Mouse (Mus musculus): ENCODE data around the gene Ube2d2b.

Ube2d2b gene

DNA sequence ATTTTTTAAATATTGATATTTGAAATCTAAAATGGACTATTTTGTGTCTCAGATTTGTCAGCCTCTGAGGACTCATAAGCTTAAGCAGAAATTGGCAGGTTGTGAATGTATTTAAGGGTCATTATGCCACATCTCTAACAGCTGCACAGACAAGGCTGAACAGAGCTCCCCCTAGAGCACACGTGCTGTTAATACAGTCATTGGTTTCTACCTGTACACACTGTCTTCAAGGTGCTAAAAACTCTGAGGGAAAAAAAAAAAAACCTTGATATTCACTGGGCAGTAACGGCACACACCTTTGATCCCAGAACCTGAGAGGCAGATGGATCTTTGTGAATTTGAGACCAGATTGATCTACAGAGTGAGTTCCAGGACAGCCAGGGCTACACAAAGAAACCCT lies 29.1 kb downstream of the Ube2d2b start:
- DNase-seq, result no peak

DNA sequence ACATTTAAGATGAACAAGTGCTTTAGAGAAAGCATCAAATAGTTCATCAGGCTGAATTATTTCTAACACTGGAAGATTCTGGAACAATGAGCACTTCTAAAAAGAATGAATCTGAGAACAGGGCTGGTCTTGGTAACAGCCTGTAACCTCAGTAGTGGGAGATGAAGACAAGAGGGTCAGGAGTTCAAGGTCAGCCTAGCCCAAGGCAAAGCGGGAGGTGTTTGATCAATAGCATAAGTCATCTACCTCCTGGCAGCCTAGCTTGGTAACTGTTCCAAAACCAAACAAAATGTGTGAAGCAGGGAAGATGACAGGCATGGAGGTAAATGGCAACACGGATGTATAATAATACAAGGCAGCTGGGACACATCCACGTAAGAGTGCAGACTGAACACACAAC lies 34.1 kb downstream of the Ube2d2b start:
- DNase-seq, result no peak

DNA sequence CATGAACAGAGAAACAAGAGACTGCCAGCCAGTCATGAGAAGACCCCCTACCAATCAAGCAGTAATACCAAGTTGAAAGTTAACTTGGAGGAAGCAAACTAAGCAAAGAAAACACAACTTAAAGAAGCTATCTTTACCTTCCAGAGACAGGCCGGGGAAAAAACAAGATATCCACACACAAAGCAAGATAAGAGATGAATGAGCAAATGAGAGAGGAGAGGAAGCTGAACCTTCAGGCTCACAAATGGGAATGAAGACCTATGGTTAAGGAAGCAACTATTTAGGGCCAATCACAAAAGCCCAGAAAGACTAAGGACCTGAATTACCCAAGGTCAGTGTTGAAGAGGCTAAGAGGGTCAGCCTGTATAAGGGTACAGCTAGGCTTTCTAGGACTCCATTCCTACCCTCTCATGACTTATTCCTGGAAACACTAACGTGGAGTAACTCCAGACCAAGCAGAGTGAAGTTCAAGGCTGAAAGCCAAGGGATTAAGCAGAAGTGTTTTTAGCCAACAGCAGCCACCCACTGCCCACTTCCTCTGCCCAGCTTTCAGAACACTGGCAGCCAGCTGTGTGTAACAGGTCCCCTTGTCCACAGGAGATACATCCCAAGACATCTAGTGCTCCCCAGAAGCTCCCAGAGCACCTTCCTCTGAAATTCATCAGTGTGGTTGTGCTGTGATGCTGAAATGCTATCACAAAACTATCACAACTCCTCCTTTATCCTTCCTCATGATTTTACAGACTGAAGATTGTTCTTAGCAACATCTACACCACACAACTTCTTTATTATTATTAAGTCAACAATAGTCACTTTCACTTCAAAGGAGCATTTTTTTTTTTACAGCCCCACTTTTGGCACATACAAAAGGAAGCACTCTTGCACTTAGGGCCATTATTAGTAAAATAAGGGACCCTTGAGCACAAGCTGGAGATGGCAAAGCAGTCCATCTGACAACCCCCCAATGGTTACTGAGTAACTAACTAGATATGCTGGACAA lies 36.5 kb downstream of the Ube2d2b start:
- DNase-seq, result no peak

DNA sequence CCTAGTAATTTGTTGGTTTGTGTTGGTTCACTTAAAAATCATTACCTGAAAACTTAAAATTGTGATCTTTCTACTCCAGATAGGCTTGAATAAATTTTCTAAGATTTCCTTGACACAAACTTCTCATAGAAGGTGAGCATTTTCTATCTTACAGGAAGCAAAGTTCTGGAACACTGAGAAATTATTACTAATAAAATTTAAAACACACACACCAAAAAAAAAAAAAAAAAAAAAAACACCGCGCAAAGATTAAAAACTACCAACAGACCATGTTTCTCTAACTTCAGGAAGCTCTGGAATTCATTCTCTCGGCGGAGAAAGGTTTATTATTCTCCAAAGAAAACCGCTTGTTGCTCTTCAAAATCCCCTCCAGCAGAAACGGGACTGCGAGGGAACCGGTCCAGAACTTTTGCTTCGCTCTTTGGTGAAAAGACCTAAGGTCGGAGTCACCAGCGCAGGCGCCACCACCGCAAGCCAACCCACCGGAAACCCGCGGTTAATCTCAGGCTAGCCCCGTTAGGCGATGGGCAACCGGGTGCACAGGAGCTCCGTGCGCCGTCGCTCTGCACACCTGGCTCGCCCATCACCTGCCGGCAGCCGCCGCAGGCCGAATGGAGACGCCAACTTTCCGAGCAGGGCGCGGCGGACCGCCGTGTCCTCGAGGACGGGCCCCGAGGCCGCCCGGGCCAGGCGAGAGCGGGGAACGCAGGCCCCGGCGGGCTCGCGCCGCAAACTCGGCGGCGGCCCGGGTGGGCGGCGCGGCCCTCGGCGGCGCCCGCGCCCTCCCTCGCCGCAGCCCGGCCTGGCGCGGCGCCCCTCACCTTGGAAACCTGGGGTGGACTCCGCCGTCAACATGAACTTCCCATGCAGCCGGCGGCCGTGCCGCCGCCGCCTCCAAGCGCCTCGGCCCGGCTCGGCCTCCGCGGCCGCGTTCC lies 38.3 kb downstream of the Ube2d2b start:
- DNase-seq, result peak; percentile 39 to 43

DNA sequence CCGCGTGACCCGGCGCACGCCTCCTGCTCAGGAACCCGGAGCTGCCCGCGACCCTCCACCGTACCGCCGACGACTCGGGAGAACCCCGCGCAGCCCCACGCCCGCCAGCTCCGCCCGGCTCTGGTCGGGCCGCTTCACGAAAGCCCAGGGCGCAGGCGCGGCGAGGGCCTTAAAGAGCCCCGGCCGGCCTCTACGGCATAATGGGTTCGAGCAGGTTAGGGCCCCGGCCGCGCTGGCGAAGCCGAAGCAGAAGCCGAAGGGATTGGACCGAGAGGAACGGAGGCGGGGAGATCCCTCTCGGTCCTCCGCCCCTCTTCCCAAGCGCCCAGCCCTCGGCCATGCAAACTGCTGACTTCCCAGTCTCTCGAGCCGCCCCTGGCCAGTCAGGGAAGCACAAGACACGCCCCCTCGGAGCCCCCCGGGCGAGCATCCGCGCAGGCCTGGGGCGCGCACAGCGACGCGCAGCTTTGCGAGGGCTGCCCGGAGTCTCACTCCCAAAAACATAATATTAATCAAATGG lies 39.1 kb downstream of the Ube2d2b start:
- peak; percentile 55 to 56 for DNase-seq

DNA sequence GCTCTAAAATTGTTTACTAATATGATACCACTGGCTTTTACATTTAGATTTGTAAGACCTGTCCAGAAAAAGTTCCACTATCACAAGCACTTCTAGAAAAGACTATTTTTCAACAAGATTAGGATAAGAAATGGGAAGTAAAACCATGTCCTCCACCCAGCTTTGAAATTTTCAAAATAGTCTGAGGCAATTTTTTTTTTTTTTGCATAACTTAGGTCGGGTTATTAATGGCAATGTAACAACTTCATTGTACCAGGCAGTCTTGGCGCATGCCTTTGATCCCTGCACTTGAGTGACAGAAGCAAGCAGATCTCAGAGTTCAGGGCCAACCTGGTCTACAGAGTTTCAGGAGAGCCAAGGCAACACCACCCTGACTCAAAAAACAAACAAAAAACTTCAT lies 39.8 kb downstream of the Ube2d2b start:
- DNase-seq, result no peak

DNA sequence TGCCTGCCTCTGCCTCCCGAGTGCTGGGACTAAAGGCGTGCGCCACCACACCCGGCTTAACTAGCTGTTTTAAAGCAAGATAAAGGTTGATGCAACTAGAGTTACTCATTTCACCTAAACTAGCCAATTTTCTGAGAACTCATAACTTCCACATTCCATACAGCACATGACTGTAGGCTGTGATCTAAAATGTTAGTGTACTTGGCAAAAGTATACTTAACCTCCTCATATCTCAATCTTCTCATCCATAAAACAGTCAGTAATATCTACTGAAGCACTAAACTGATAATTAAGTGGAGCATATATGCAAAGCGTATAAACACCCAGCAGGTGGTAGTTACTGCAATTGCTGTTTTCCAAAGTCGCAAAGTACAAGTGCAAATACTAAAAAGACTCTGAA lies 43.4 kb downstream of the Ube2d2b start:
- no peak for DNase-seq

DNA sequence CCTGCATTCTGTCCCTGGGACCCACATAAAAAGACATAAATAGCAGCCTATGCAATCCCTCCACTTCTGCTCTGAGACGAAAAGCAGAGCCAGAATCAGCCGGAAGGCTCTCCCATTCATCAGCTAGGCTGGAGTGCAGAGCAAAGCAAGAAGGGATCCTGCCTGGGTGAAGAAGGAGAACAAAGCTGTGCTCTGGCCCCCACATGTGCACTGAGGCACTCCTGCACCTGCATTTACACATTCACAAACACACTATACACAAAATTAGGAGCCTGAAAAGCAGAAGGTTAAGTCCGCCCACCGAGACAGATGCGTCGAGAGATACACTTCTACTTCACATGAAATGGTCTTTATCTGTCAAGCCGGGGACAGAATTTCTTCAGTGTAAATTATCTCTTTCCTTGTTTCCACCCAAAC lies 44.0 kb downstream of the Ube2d2b start:
- DNase-seq, result no peak

DNA sequence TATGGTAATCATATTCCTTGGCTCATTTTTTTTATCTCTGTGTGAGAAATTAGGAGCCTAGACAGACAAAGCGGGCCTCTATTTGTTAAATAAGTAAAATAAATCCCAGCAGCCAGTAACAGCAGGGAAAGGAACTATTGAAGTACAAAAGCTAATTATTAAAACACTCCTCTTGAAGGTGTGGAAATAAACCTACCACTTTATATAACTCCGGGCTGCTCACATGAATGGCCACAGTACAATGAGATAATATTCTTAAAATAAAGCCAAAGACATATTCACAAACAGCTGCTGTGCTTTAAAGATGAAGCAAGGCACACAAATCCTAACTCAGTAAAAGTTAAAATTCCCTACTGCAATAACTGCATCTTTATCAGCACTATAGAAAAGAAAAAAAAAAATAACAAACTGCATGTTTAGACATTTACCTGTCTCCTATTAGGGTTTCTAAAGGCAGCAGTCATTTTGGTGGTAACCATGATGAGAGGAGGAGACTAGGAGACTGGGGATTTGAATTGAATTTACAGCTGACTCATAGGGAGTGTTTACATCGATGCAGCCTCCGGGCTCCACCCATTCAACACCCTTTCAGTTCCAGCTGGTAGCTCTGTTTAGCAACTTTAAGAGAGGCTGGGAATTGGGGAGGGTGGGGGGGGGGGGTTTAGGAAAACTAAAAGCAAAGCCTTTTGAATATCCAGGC lies 44.8 kb downstream of the Ube2d2b start, which contains the start of gene Evi5:
Gene Evi5, minus strand, starts transcription at position 547 of the 700 bp plus-strand sequence.
- DNase-seq, result no peak

DNA sequence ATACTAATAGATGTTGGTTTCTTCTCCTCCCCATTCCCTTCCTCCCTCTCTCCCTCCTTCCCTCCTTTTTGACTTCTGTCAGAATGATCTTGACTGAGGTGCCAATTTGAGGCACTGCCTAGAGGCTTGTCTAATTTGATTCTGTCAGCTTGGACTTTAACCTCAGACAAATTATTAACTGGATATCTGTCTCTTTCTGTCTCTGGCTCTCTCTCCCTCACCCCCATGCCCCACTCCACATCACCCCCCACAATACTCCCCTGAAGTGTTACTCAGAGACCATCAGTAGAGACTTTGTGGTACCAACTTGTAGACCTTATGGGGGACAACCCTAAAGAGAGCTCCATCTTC lies 45.3 kb downstream of the Ube2d2b start:
- DNase-seq, result no peak

DNA sequence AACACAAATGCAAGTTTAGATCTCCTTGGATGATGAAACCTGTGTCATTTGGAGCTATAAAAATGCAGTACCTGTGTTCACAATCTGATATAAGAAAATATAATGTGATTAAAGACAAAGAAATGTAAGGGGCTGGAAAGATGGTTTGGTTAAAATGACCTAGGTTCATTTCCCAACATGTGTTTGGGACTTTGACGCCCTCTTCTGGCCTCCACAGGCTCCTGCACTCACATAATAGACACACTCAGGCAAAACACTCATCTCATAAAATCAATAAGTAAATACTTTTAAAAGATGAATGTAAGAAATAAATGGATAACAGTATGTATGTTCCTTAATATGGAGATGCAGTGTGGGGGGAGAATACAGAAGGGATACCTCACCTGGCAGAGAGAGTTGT lies 47.2 kb downstream of the Ube2d2b start:
- DNase-seq, result no peak

DNA sequence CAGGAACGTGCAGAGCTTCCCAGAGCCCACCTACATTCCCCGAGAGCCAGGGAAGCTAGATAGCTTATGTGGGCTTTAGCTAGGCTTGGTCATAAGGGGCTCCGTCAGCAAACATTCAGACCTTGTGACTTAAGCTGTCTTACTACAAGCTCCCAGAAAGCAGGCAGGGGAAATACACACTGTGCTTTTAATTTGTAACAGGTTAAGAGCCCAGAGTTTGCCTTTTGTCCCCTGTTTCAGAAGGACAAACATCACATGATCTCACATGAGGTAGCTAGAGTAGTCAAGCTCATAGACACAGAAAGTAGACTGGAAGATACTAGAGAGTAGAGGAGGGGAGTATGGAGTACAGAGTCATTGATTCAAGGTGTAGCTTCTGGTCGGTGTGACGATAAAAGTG lies 50.8 kb downstream of the Ube2d2b start:
- no peak for DNase-seq

Data from thymus, adult 18-20 months (tissue).